Mouse (Mus musculus): Measurements from ENCODE around the gene Gramd1b.

GRCm38 (mm10) chr9:40293740-40294139 is 237.4 kb downstream of the Gramd1b start:
- TF ChIP-seq POLR2A (IDR thresholded peaks at IDR 0.05; ENCODE audit: insufficient read depth, low read depth, low read length), result no peak
- TF ChIP-seq CTCF (IDR thresholded peaks at IDR 0.05; ENCODE audit: insufficient read depth, low read depth, low read length), result no peak
